Mouse (Mus musculus) megakaryocyte, embryonic 14.5 days (primary cell): ENCODE measurements around the gene Gm3238. TPM values are rescaled to one million over a fixed set of nuclear protein-coding genes. Genes with fewer than 3 reads are reported as not detected.
"Not testable (repeated sequence)": the region's sequence is repeated elsewhere in the genome, so short reads cannot be mapped to it uniquely, and the experiment has no call there.

Experiments used
- H3K27me3 ChIP-seq: replicated peaks from 2 replicates; pipeline ENCODE3; 2012; ENCODE audit warnings: inconsistent platforms
- H3K36me3 ChIP-seq: replicated peaks from 2 replicates; pipeline ENCODE3; 2012; ENCODE audit warnings: low read length, inconsistent platforms, mixed read lengths
- H3K4me1 ChIP-seq: 2 replicates; pipeline ENCODE4 v1.6.1; 2012; ENCODE audit warnings: inconsistent platforms
- H3K4me3 ChIP-seq: replicated peaks from 2 replicates; pipeline ENCODE3; 2012; ENCODE audit warnings: moderate library complexity, mild to moderate bottlenecking, inconsistent platforms
- H3K9me3 ChIP-seq: 2 replicates; pipeline ENCODE4 v1.6.1; 2012; ENCODE audit warnings: inconsistent platforms
- FLI1 ChIP-seq: IDR thresholded peaks from 2 replicates; pipeline ENCODE4 v1.6.1; 2012; ENCODE audit warnings: low read length, inconsistent platforms, mixed read lengths
- GATA1 ChIP-seq: IDR thresholded peaks from 3 replicates; pipeline ENCODE4 v1.6.1; 2012; ENCODE audit warnings: mixed read lengths, low read length, inconsistent platforms, borderline replicate concordance
- polyA plus RNA-seq: library from polyadenylated mRNA; stranded (reverse); fragments of >175 nt; gene quantifications from 2 replicates; pipeline ENCODE4 v1.2.3, GENCODE M21; 2012; ENCODE audit warnings: low replicate concordance; ENCODE audit not compliant: insufficient read depth

The Gm3238 gene
- not detected in 2 replicates for polyA plus RNA-seq

- H3K4me1 ChIP-seq, H3K9me3 ChIP-seq, H3K4me3 ChIP-seq, H3K36me3 ChIP-seq, H3K27me3 ChIP-seq: not testable (repeated sequence)
These were observed at the start of gene Gm3238 for GRCm38 (mm10) chr10:77771225-77771624. Gene Gm3238 (minus strand): TSS chr10:77771325.

GRCm38 (mm10) chr10:77819203-77819602 lies 48.1 kb upstream of the Gm3238 start:
- no peaks in the 10 kb centered on the region for H3K36me3 ChIP-seq
- no peak for TF ChIP-seq GATA1
- no peak for TF ChIP-seq FLI1
- H3K9me3 ChIP-seq, result peaks cover 12% of the 10 kb centered on the region
- peaks cover 5% of the 10 kb centered on the region; the same call in 1 of the 2 replicates for H3K4me1 ChIP-seq
- peaks cover 19% of the 10 kb centered on the region for H3K27me3 ChIP-seq
- no peak overlapping the region for H3K4me3 ChIP-seq

GRCm38 (mm10) chr10:77818523-77818922 lies 47.4 kb upstream of the Gm3238 start:
- Histone ChIP-seq H3K36me3 (no peaks in the 10 kb centered on the region), H3K9me3 (peaks cover 12% of the 10 kb centered on the region), H3K27me3 (peaks cover 25% of the 10 kb centered on the region), H3K4me3 (peak overlapping the region; percentile 48), H3K4me1 (peaks cover 5% of the 10 kb centered on the region; the same call in 1 of the 2 replicates)
- TF ChIP-seq FLI1 (no peak), GATA1 (0 out of 3 replicates have a peak, but pooled peaks have one; percentile 16)

GRCm38 (mm10) chr10:77815514-77815913 lies 44.4 kb upstream of the Gm3238 start:
- Histone ChIP-seq H3K4me3 (no peak overlapping the region), H3K27me3 (peaks cover 39% of the 10 kb centered on the region), H3K9me3 (peaks cover 9% of the 10 kb centered on the region; the same call in 1 of the 2 replicates), H3K4me1 (peaks cover 5% of the 10 kb centered on the region; the same call in 1 of the 2 replicates), H3K36me3 (no peaks in the 10 kb centered on the region)
- TF ChIP-seq FLI1 (no peak), GATA1 (no peak)

- TF ChIP-seq GATA1 (no peak), FLI1 (no peak)
These were observed 43.3 kb upstream of the Gm3238 start, which contains the start of gene Gm2696 for GRCm38 (mm10) chr10:77814382-77814781. Gene Gm2696 (plus strand): TSS chr10:77814682.

GRCm38 (mm10) chr10:77811743-77812142 lies 40.6 kb upstream of the Gm3238 start, which contains the start of gene Gm9507:
Gene Gm9507 (minus strand): TSS chr10:77811843.
- H3K4me1 ChIP-seq, result no peaks in the 10 kb centered on the region; the same call in 1 of the 2 replicates
- H3K27me3 ChIP-seq, result peaks cover 33% of the 10 kb centered on the region
- no peak for TF ChIP-seq GATA1
- no peak for TF ChIP-seq FLI1

More at GRCm38 (mm10) chr10:77814382-77814781, 43.3 kb upstream of the Gm3238 start, which contains the start of gene Gm2696:
- H3K4me3 ChIP-seq, result no peak within 1 kb of the TSS
- peaks cover 35% of the 10 kb centered on the region for H3K27me3 ChIP-seq
- H3K36me3 ChIP-seq, result no peaks in the 10 kb centered on the region
- peaks cover 9% of the 10 kb centered on the region; the same call in 1 of the 2 replicates for H3K9me3 ChIP-seq
- H3K4me1 ChIP-seq, result peaks cover 5% of the 10 kb centered on the region; the same call in 1 of the 2 replicates

GRCm38 (mm10) chr10:77804095-77804494 lies 33.0 kb upstream of the Gm3238 start:
- Histone ChIP-seq H3K36me3 (no peaks in the 10 kb centered on the region), H3K27me3 (peaks cover 3% of the 10 kb centered on the region), H3K4me1 (peaks cover 17% of the 10 kb centered on the region), H3K4me3 (no peak overlapping the region), H3K9me3 (no peaks in the 10 kb centered on the region)
- no peak for TF ChIP-seq GATA1
- no peak for TF ChIP-seq FLI1

More at GRCm38 (mm10) chr10:77811743-77812142, 40.6 kb upstream of the Gm3238 start, which contains the start of gene Gm9507:
- H3K4me3 ChIP-seq, result peak within 1 kb of the TSS; percentile 42
- 0 out of 2 replicates have a peak, but pooled peaks cover 3% of the 10 kb centered on the region for H3K9me3 ChIP-seq
- no peaks in the 10 kb centered on the region for H3K36me3 ChIP-seq

GRCm38 (mm10) chr10:77798921-77799508 lies 27.9 kb upstream of the Gm3238 start, which contains the start of gene Gm19668:
Gene Gm19668 (minus strand): TSS chr10:77799133.
- Histone ChIP-seq H3K36me3 (no peaks in the 10 kb centered on the region), H3K9me3 (no peaks in the 10 kb centered on the region), H3K4me3 (peak within 1 kb of the TSS; percentile 38), H3K27me3 (peaks cover 28% of the 10 kb centered on the region), H3K4me1 (peaks cover 42% of the 10 kb centered on the region)
- TF ChIP-seq FLI1, result no peak
- no peak for TF ChIP-seq GATA1

- H3K4me1 ChIP-seq, result peaks cover 42% of the 10 kb centered on the region
- not testable (repeated sequence) for H3K4me3 ChIP-seq, H3K9me3 ChIP-seq, H3K36me3 ChIP-seq
- peaks cover 32% of the 10 kb centered on the region for H3K27me3 ChIP-seq
These were observed 27.2 kb upstream of the Gm3238 start for GRCm38 (mm10) chr10:77798164-77798920.

- H3K27me3 ChIP-seq, result peaks cover 35% of the 10 kb centered on the region
- H3K4me1 ChIP-seq, result peaks cover 42% of the 10 kb centered on the region
- TF ChIP-seq GATA1 (no peak), FLI1 (no peak)
- no peaks in the 10 kb centered on the region for H3K9me3 ChIP-seq
- H3K4me3 ChIP-seq, result no peak overlapping the region
- no peaks in the 10 kb centered on the region for H3K36me3 ChIP-seq
These were observed 26.6 kb upstream of the Gm3238 start for GRCm38 (mm10) chr10:77797677-77798076.
